Mouse (Mus musculus): ENCODE measurements around the gene Cyp2c23.

DNA sequence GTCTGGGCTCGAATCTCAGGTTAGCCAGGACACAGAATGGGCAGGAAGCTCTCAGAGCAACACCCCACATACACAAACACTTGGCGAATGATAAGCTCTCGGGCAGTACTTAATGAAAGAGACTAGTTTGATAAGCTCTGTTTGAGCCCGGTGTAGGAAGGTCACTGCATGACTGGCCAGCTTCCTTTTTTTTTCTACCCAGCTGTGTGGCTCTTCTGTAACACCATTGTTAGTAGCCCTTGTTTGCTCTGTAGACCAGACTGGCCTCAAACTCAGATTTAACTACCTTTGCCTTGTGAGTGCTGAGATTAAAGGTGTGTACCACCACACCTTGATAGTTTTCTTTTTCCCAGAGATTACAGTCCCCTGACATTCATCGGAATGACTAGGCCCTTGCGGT is 15.1 kb downstream of the Cyp2c23 start:
- no peak for TF ChIP-seq CTCF (conservative IDR thresholded peaks at IDR 0.05; ENCODE audit: insufficient read depth, insufficient read length, low read depth, low read length)
- TF ChIP-seq POLR2A (IDR thresholded peaks at IDR 0.05; ENCODE audit: low read depth, low read length), result no peak
